20 mouse cellular contexts compared by ENCODE assay signal in genomic region chr4:84150698-84151097, GRCm38 (mm10).
DNase-seq lines count a peak whose midpoint lies in the region; ATAC-seq lines count a peak whose summit lies in the region.
"Had no signal": no experiment of that assay in that cellular context is flagged by ENCODE, and none has a peak within 500 bp of the region (broad histone marks: within the 10 kb centered on the region; RNA-seq: fewer than 3 reads in every experiment).

No protein-coding gene starts in this region.

- no peak overlapping the region for H3K27ac ChIP-seq in heart, embryonic 14.5 days (replicated peaks in 1 of 2; ENCODE audit: control insufficient read depth in 1 of 2, insufficient read depth in 1 of 2, low read depth in 2 of 2, low read length in 2 of 2)
- peak overlapping the region; percentile 53; the same call in 1 of the 2 replicates for H3K27ac ChIP-seq in neural tube, embryonic 13.5 days (replicated peaks)
- H3K27ac ChIP-seq in neural tube, embryonic 15.5 days (replicated peaks) = no peak overlapping the region
- no peak overlapping the region for H3K27ac ChIP-seq in hindbrain, embryonic 16.5 days (ENCODE audit: low read depth, low read length)
- H3K27ac ChIP-seq: forebrain, embryonic 12.5 days; heart, adult 2 months; kidney, postnatal 0 days had no signal

- no peak overlapping the region for H3K4me2 ChIP-seq in heart, embryonic 14.5 days (ENCODE audit: low read length)
- no peak overlapping the region for H3K4me2 ChIP-seq in neural tube, embryonic 13.5 days
- H3K4me2 ChIP-seq in neural tube, embryonic 15.5 days = no peak overlapping the region
- H3K4me2 ChIP-seq in hindbrain, embryonic 16.5 days (ENCODE audit: low read length) = no peak overlapping the region
- H3K4me2 ChIP-seq: forebrain, embryonic 12.5 days; hindbrain, embryonic 15.5 days; liver, embryonic 11.5 days had no signal

- no peaks in the 10 kb centered on the region for H3K9me3 ChIP-seq in heart, embryonic 14.5 days (ENCODE audit: control insufficient read depth, low read length)
- H3K9me3 ChIP-seq in neural tube, embryonic 13.5 days = no peaks in the 10 kb centered on the region
- no peaks in the 10 kb centered on the region for H3K9me3 ChIP-seq in neural tube, embryonic 15.5 days (replicated peaks)
- H3K9me3 ChIP-seq in hindbrain, embryonic 16.5 days (ENCODE audit: control insufficient read depth, low read length) = no peaks in the 10 kb centered on the region
- H3K9me3 ChIP-seq: forebrain, embryonic 12.5 days; hindbrain, embryonic 15.5 days had no signal

- WGBS in heart, embryonic 14.5 days = 32% methylated on average over 3 of the region's 3 CpGs
- 26% methylated on average over 3 of the region's 3 CpGs for WGBS in neural tube, embryonic 13.5 days
- 38% methylated on average over 3 of the region's 3 CpGs for WGBS in neural tube, embryonic 15.5 days
- 36% methylated on average over 3 of the region's 3 CpGs for WGBS in hindbrain, embryonic 16.5 days

- no peaks in the 10 kb centered on the region for H3K27me3 ChIP-seq in heart, embryonic 14.5 days (ENCODE audit: control insufficient read depth, insufficient read depth, low read length)
- no peaks in the 10 kb centered on the region for H3K27me3 ChIP-seq in neural tube, embryonic 13.5 days
- H3K27me3 ChIP-seq in neural tube, embryonic 15.5 days (replicated peaks) = no peaks in the 10 kb centered on the region
- no peaks in the 10 kb centered on the region for H3K27me3 ChIP-seq in hindbrain, embryonic 16.5 days (replicated peaks; ENCODE audit: control insufficient read depth, insufficient read depth, low read length)
- H3K27me3 ChIP-seq: forebrain, embryonic 12.5 days; hindbrain, embryonic 15.5 days had no signal

- intact Hi-C loops in heart, postnatal 25 days (cut with DNase I) = no loop called here

- no peak overlapping the region for H3K9ac ChIP-seq in heart, embryonic 14.5 days (ENCODE audit: low read length)
- no peak overlapping the region for H3K9ac ChIP-seq in neural tube, embryonic 13.5 days
- H3K9ac ChIP-seq in neural tube, embryonic 15.5 days (replicated peaks) = no peak overlapping the region
- peak overlapping the region; percentile 31; the same call in 1 of the 2 replicates for H3K9ac ChIP-seq in hindbrain, embryonic 16.5 days (ENCODE audit: low read depth, low read length)
- H3K9ac ChIP-seq: forebrain, embryonic 12.5 days; hindbrain, embryonic 15.5 days had no signal

- no peaks in the 10 kb centered on the region for H3K36me3 ChIP-seq in heart, embryonic 14.5 days (ENCODE audit: control insufficient read depth, insufficient read depth, low read length)
- no peaks in the 10 kb centered on the region for H3K36me3 ChIP-seq in neural tube, embryonic 13.5 days
- no peaks in the 10 kb centered on the region for H3K36me3 ChIP-seq in neural tube, embryonic 15.5 days
- H3K36me3 ChIP-seq in hindbrain, embryonic 16.5 days (ENCODE audit: control insufficient read depth, insufficient read depth, low read length) = no peaks in the 10 kb centered on the region
- H3K36me3 ChIP-seq: forebrain, embryonic 12.5 days; G1E; hindbrain, embryonic 15.5 days had no signal

- no peak overlapping the region for H3K4me3 ChIP-seq in heart, embryonic 14.5 days (ENCODE audit: control insufficient read depth in 1 of 2, insufficient read depth in 1 of 2, low read depth in 1 of 2, low read length in 2 of 2)
- no peak overlapping the region for H3K4me3 ChIP-seq in neural tube, embryonic 13.5 days
- no peak overlapping the region for H3K4me3 ChIP-seq in neural tube, embryonic 15.5 days (replicated peaks)
- H3K4me3 ChIP-seq in hindbrain, embryonic 16.5 days (ENCODE audit: low read length) = no peak overlapping the region
- H3K4me3 ChIP-seq: forebrain, embryonic 12.5 days; heart, adult 2 months; hindbrain, embryonic 15.5 days; megakaryocyte, embryonic 14.5 days had no signal

- ATAC-seq in heart, embryonic 14.5 days (ENCODE audit: insufficient number of reproducible peaks, insufficient read depth, low FRiP score, low read depth) = 0 out of 2 replicates have a peak, but pooled peaks have one; percentile 47
- ATAC-seq in neural tube, embryonic 13.5 days (ENCODE audit: low read depth) = 0 out of 2 replicates have a peak, but pooled peaks have one; percentile 44
- no peak for ATAC-seq in neural tube, embryonic 15.5 days (ENCODE audit: low FRiP score)
- peak; percentile 40; the same call in 1 of the 2 replicates for ATAC-seq in hindbrain, embryonic 16.5 days
- ATAC-seq in activated CD4-positive, CD25-positive, alpha-beta regulatory T cell, adult 4 months = no peak

- H3K4me1 ChIP-seq in heart, embryonic 14.5 days (ENCODE audit: control insufficient read depth in 2 of 2, insufficient read depth in 2 of 2, low read length in 2 of 2) = peaks cover 0 to 2% of the 10 kb centered on the region in 2 experiments; a peak in 1 of 4 replicates
- peaks cover 29% of the 10 kb centered on the region for H3K4me1 ChIP-seq in neural tube, embryonic 13.5 days (replicated peaks)
- H3K4me1 ChIP-seq in neural tube, embryonic 15.5 days = peaks cover 23% of the 10 kb centered on the region
- H3K4me1 ChIP-seq in hindbrain, embryonic 16.5 days (ENCODE audit: control insufficient read depth, insufficient read depth, low read depth, low read length) = 0 out of 2 replicates have a peak, but pooled peaks cover 7% of the 10 kb centered on the region

- no peak for DNase-seq in heart, postnatal 25 days (ENCODE audit: low spot score)
- DNase-seq in retina, postnatal 1 day = peak; percentile 22
- DNase-seq: adrenal gland, postnatal 36 days; cerebellum, adult 8-10 months; gastrocnemius, postnatal 14 days; heart, adult 2 months; kidney, adult 18-20 months; lung, adult 18-20 months; thymus, postnatal 25 days had no signal

Comparison
In these comparisons a context has a peak if more than half of its experiments do, and no peak if none do; other contexts are left out.
1. ATAC-seq: peak in heart, embryonic 14.5 days (single experiment), neural tube, embryonic 13.5 days (single experiment) and hindbrain, embryonic 16.5 days (single experiment); none in neural tube, embryonic 15.5 days (single experiment) and activated CD4-positive, CD25-positive, alpha-beta regulatory T cell, adult 4 months (single experiment).